Mouse (Mus musculus) kidney, adult 2 months (tissue): ENCODE measurements at regions not wholly inside any gene's neighbourhood (a gene's known extent, or its start where the extent isn't known, plus 50 kb on each side); places are given as distances from the start of the nearest gene placed in this dataset.

Experiments used
- CTCF ChIP-seq: fragments of 200-500 bp; conservative IDR thresholded peaks from 2 replicates; pipeline ENCODE4 v1.5.1; 2011; ENCODE audit warnings: low read depth, mild to moderate bottlenecking, control low read depth, low read length, moderate library complexity, mixed read lengths; ENCODE audit not compliant: insufficient read depth, insufficient read length
- POLR2A ChIP-seq: fragments of 200-500 bp; IDR thresholded peaks from one replicate; pipeline ENCODE4 v1.6.1; 2011; ENCODE audit warnings: low read depth, low read length, control low read depth

- TF ChIP-seq CTCF (no peak), POLR2A (no peak)
Observed at GRCm38 (mm10) chr3:37987775-37988505, 263.6 kb upstream of the Gm5148 start.
